Mouse (Mus musculus) embryonic facial prominence, embryonic 13.5 days (tissue): ENCODE results near the gene Ptgr1. TPM values are rescaled to one million over a fixed set of nuclear protein-coding genes. Genes with fewer than 3 reads are reported as not detected.

ENCODE experiments used
- ATAC-seq: fragments of 200-750 bp; cut with Nextera tagmentation; 2 replicates; pipeline ENCODE4 v1.8.0; 2017; ENCODE audit warnings: low read depth; ENCODE audit not compliant: insufficient number of reproducible peaks, insufficient read depth, low FRiP score, low TSS enrichment
- H3K27ac ChIP-seq: fragments of 300-500 bp; sonication (generic); 2 replicates; pipeline ENCODE4 v1.5.1; 2015; ENCODE audit warnings: moderate library complexity, mild to moderate bottlenecking, inconsistent platforms
- H3K27me3 ChIP-seq: fragments of 300-500 bp; sonication (generic); 2 replicates; pipeline ENCODE4 v1.6.1; 2015; ENCODE audit warnings: mild to moderate bottlenecking, inconsistent platforms
- H3K36me3 ChIP-seq: fragments of 300-500 bp; sonication (generic); 2 replicates; pipeline ENCODE4 v1.6.1; 2015; ENCODE audit warnings: mild to moderate bottlenecking, inconsistent platforms
- H3K4me1 ChIP-seq: fragments of 300-500 bp; sonication (generic); 2 replicates; pipeline ENCODE4 v1.6.1; 2015; ENCODE audit warnings: inconsistent platforms
- H3K4me2 ChIP-seq: fragments of 300-500 bp; sonication (generic); 2 replicates; pipeline ENCODE4 v1.6.1; 2015; ENCODE audit warnings: moderate library complexity, mild to moderate bottlenecking, inconsistent platforms
- H3K4me3 ChIP-seq: fragments of 300-500 bp; sonication (generic); 2 replicates; pipeline ENCODE4 v1.5.1; 2015; ENCODE audit warnings: mild to moderate bottlenecking, inconsistent platforms
- H3K9ac ChIP-seq: fragments of 300-500 bp; sonication (generic); 2 replicates; pipeline ENCODE4 v1.6.1; 2015; ENCODE audit warnings: mild to moderate bottlenecking, inconsistent platforms
- H3K9me3 ChIP-seq: fragments of 300-500 bp; sonication (generic); 2 replicates; pipeline ENCODE4 v1.6.1; 2016; ENCODE audit warnings: inconsistent platforms
- WGBS: fragments of 180-500 bp; shearing (Covaris S2); methylation state at CpG from one replicate; pipeline ENCODE4 v1.1.7; 2015; ENCODE audit warnings: mixed read lengths; 5-methylcytosine and 5-hydroxymethylcytosine counted together
- polyA plus RNA-seq: library from polyadenylated mRNA; unstranded; fragments of >200 nt; fragmentation: Nextera tagmentation; extraction: Ambion mirVana; gene quantifications from 2 replicates; pipeline ENCODE4 v1.2.1, GENCODE M21; 2015

Ptgr1 gene
- polyA plus RNA-seq, 1 experiment from 2014 or later, result 24.8 TPM

GRCm38 (mm10) chr4:58989303-58989898 lies 2.5 kb upstream of the Ptgr1 start:
- no peaks in the 10 kb centered on the region for H3K9me3 ChIP-seq
- H3K27me3 ChIP-seq, result no peaks in the 10 kb centered on the region
- WGBS, result 82% methylated on average over 7 of the region's 7 CpGs
- no peak overlapping the region for H3K4me2 ChIP-seq
- ATAC-seq, result no peak
- no peak overlapping the region for H3K27ac ChIP-seq
- H3K4me1 ChIP-seq, result peaks cover 11% of the 10 kb centered on the region
- no peak overlapping the region for H3K9ac ChIP-seq
- no peak overlapping the region for H3K4me3 ChIP-seq
- H3K36me3 ChIP-seq, result no peaks in the 10 kb centered on the region

DNA sequence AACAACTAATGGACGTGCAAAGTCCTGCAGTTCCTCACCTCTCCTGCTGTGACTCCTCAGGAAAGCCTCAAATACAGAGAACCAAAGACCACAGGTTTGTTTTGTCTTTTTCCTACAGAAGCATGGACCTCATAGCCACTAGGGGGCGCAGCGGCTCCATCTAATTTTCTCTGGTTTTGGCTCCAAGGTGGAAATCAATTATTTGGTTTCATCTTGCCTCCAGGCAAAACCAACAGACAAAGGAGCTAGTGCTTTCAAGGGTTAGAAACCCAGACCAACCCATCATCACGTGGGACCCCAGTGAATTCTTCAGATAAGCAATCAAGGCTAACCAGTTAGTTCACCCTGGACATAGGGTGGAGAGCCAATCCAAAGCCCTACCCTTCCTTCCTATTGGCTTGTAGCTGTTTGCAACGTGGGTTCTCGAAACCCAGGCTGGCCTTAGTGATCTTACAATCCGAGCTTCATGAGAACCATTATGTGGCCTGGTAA lies 1.7 kb downstream of the Ptgr1 start:
- 25% methylated on average over 7 of the region's 7 CpGs for WGBS
- peaks cover 11% of the 10 kb centered on the region for H3K4me1 ChIP-seq
- H3K9ac ChIP-seq, result no peak overlapping the region
- no peak; the same call in 1 of the 2 replicates for ATAC-seq
- H3K27me3 ChIP-seq, result no peaks in the 10 kb centered on the region
- 0 out of 2 replicates have a peak, but pooled peaks cover 5% of the 10 kb centered on the region for H3K36me3 ChIP-seq
- H3K27ac ChIP-seq, result no peak overlapping the region
- no peaks in the 10 kb centered on the region for H3K9me3 ChIP-seq
- H3K4me2 ChIP-seq, result no peak overlapping the region
- no peak overlapping the region for H3K4me3 ChIP-seq

- Histone ChIP-seq H3K4me3 (no peak overlapping the region), H3K27ac (no peak overlapping the region), H3K36me3 (peaks cover 8% of the 10 kb centered on the region; the same call in 1 of the 2 replicates), H3K4me1 (peaks cover 11% of the 10 kb centered on the region), H3K4me2 (no peak overlapping the region), H3K27me3 (no peaks in the 10 kb centered on the region), H3K9ac (no peak overlapping the region), H3K9me3 (no peaks in the 10 kb centered on the region)
- no peak for ATAC-seq
- WGBS, result 80% methylated on average over 8 of the region's 8 CpGs
Measured at GRCm38 (mm10) chr4:58982806-58983205, 4.1 kb downstream of the Ptgr1 start.

GRCm38 (mm10) chr4:58981421-58981820 lies 5.5 kb downstream of the Ptgr1 start:
- Histone ChIP-seq H3K9me3 (no peaks in the 10 kb centered on the region), H3K36me3 (peaks cover 15% of the 10 kb centered on the region; the same call in 1 of the 2 replicates), H3K27ac (no peak overlapping the region), H3K4me2 (no peak overlapping the region), H3K9ac (no peak overlapping the region), H3K4me3 (no peak overlapping the region), H3K27me3 (no peaks in the 10 kb centered on the region), H3K4me1 (peaks cover 3% of the 10 kb centered on the region; the same call in 1 of the 2 replicates)
- ATAC-seq, result no peak
- 73% methylated on average over 6 of the region's 6 CpGs for WGBS

- Histone ChIP-seq H3K27me3 (no peaks in the 10 kb centered on the region), H3K9me3 (no peaks in the 10 kb centered on the region), H3K4me3 (no peak overlapping the region), H3K9ac (no peak overlapping the region), H3K4me1 (no peaks in the 10 kb centered on the region), H3K36me3 (peaks cover 34% of the 10 kb centered on the region), H3K27ac (no peak overlapping the region), H3K4me2 (no peak overlapping the region)
- no peak for ATAC-seq
- WGBS, result 82% methylated on average over 5 of the region's 5 CpGs
Measured at GRCm38 (mm10) chr4:58975711-58976110, 11.2 kb downstream of the Ptgr1 start.

GRCm38 (mm10) chr4:58970678-58971077 lies 16.2 kb downstream of the Ptgr1 start:
- Histone ChIP-seq H3K27me3 (no peaks in the 10 kb centered on the region), H3K9ac (no peak overlapping the region), H3K9me3 (no peaks in the 10 kb centered on the region), H3K27ac (no peak overlapping the region), H3K36me3 (peaks cover 30% of the 10 kb centered on the region), H3K4me2 (no peak overlapping the region), H3K4me3 (no peak overlapping the region), H3K4me1 (no peaks in the 10 kb centered on the region)
- WGBS, result 84% methylated on average over 4 of the region's 4 CpGs
- ATAC-seq, result no peak

GRCm38 (mm10) chr4:58965136-58965535 lies 21.8 kb downstream of the Ptgr1 start:
- Histone ChIP-seq H3K27ac (no peak overlapping the region), H3K27me3 (no peaks in the 10 kb centered on the region), H3K4me3 (no peak overlapping the region), H3K9ac (no peak overlapping the region), H3K4me1 (no peaks in the 10 kb centered on the region), H3K36me3 (peaks cover 6% of the 10 kb centered on the region; the same call in 1 of the 2 replicates), H3K9me3 (no peaks in the 10 kb centered on the region), H3K4me2 (no peak overlapping the region)
- no peak for ATAC-seq
- 83% methylated on average over 1 of the region's 1 CpGs for WGBS

- Histone ChIP-seq H3K27ac (no peak overlapping the region), H3K36me3 (no peaks in the 10 kb centered on the region), H3K27me3 (no peaks in the 10 kb centered on the region), H3K9me3 (no peaks in the 10 kb centered on the region), H3K4me3 (no peak overlapping the region), H3K4me2 (no peak overlapping the region), H3K4me1 (no peaks in the 10 kb centered on the region), H3K9ac (no peak overlapping the region)
- ATAC-seq, result no peak
- 93% methylated on average over 4 of the region's 4 CpGs for WGBS
Measured at GRCm38 (mm10) chr4:58963271-58963670, 23.6 kb downstream of the Ptgr1 start.

GRCm38 (mm10) chr4:58961719-58962118 lies 25.2 kb downstream of the Ptgr1 start:
- Histone ChIP-seq H3K9me3 (0 out of 2 replicates have a peak, but pooled peaks cover 3% of the 10 kb centered on the region), H3K9ac (no peak overlapping the region), H3K27me3 (no peaks in the 10 kb centered on the region), H3K4me2 (no peak overlapping the region), H3K4me3 (no peak overlapping the region), H3K4me1 (no peaks in the 10 kb centered on the region), H3K36me3 (peaks cover 11% of the 10 kb centered on the region), H3K27ac (no peak overlapping the region)
- WGBS, result 88% methylated on average over 15 of the region's 15 CpGs
- no peak for ATAC-seq

- Histone ChIP-seq H3K9me3 (0 out of 2 replicates have a peak, but pooled peaks cover 3% of the 10 kb centered on the region), H3K27me3 (no peaks in the 10 kb centered on the region), H3K36me3 (peaks cover 22% of the 10 kb centered on the region), H3K4me3 (no peak overlapping the region), H3K4me2 (no peak overlapping the region), H3K4me1 (no peaks in the 10 kb centered on the region), H3K9ac (no peak overlapping the region), H3K27ac (no peak overlapping the region)
- 89% methylated on average over 11 of the region's 11 CpGs for WGBS
- no peak for ATAC-seq
Measured at GRCm38 (mm10) chr4:58952630-58953029, 34.3 kb downstream of the Ptgr1 start.

- WGBS, result 83% methylated on average over 4 of the region's 4 CpGs
- Histone ChIP-seq H3K4me2 (no peak overlapping the region), H3K27me3 (peaks cover 3% of the 10 kb centered on the region; the same call in 1 of the 2 replicates)
Measured at GRCm38 (mm10) chr4:58948391-58948790, 38.5 kb downstream of the Ptgr1 start.

GRCm38 (mm10) chr4:58944695-58945094 lies 42.2 kb downstream of the Ptgr1 start:
- Histone ChIP-seq H3K4me1 (peaks cover 17% of the 10 kb centered on the region), H3K9ac (no peak overlapping the region), H3K4me2 (peak overlapping the region; percentile 83), H3K36me3 (peaks cover 6% of the 10 kb centered on the region; the same call in 1 of the 2 replicates), H3K4me3 (no peak overlapping the region), H3K27me3 (peaks cover 3% of the 10 kb centered on the region; the same call in 1 of the 2 replicates), H3K9me3 (no peaks in the 10 kb centered on the region), H3K27ac (no peak overlapping the region)
- WGBS, result 60% methylated on average over 5 of the region's 5 CpGs
- no peak for ATAC-seq

More at GRCm38 (mm10) chr4:58948391-58948790, 38.5 kb downstream of the Ptgr1 start:
- Histone ChIP-seq H3K36me3 (peaks cover 12% of the 10 kb centered on the region), H3K4me3 (no peak overlapping the region), H3K4me1 (peaks cover 11% of the 10 kb centered on the region), H3K27ac (no peak overlapping the region), H3K9me3 (no peaks in the 10 kb centered on the region), H3K9ac (no peak overlapping the region)
- no peak for ATAC-seq
